Mouse (Mus musculus) liver, embryonic 16.5 days (tissue): ENCODE measurements around the gene Nim1k. TPM values are rescaled to one million over a fixed set of nuclear protein-coding genes. Genes with fewer than 3 reads are reported as not detected.
"Not testable (repeated sequence)": the region's sequence is repeated elsewhere in the genome, so short reads cannot be mapped to it uniquely, and the experiment has no call there.

Experiments used
- ATAC-seq: fragments of 200-750 bp; cut with Nextera tagmentation; 2 replicates; pipeline ENCODE4 v1.8.0; 2017; ENCODE audit warnings: low read depth, mild to moderate bottlenecking, moderate number of reproducible peaks, moderate library complexity
- H3K27ac ChIP-seq: fragments of 300-500 bp; sonication (generic); 2 replicates; pipeline ENCODE4 v1.5.1; 2014; ENCODE audit warnings: mild to moderate bottlenecking, low read length
- H3K27me3 ChIP-seq: fragments of 300-500 bp; sonication (generic); 2 replicates; pipeline ENCODE4 v1.6.1; 2014; ENCODE audit warnings: low read depth, low read length, mixed read lengths; ENCODE audit not compliant: control insufficient read depth, insufficient read depth
- H3K36me3 ChIP-seq: fragments of 300-500 bp; sonication (generic); 2 replicates; pipeline ENCODE4 v1.6.1; 2014; ENCODE audit warnings: mild to moderate bottlenecking; ENCODE audit not compliant: control insufficient read depth, insufficient read depth
- H3K4me1 ChIP-seq: fragments of 300-500 bp; sonication (generic); 2 replicates; pipeline ENCODE4 v1.6.1; 2014; ENCODE audit warnings: low read depth, low read length, mixed read lengths; ENCODE audit not compliant: control insufficient read depth
- H3K4me2 ChIP-seq: fragments of 300-500 bp; sonication (generic); 2 replicates; pipeline ENCODE4 v1.6.1; 2014; ENCODE audit warnings: low read depth, low read length, mixed read lengths
- H3K4me3 ChIP-seq: fragments of 300-500 bp; sonication (generic); 2 replicates; pipeline ENCODE4 v1.5.1; 2014; ENCODE audit warnings: low read depth, mild to moderate bottlenecking, low read length
- H3K9ac ChIP-seq: fragments of 300-500 bp; sonication (generic); 2 replicates; pipeline ENCODE4 v1.6.1; 2014; ENCODE audit warnings: low read depth, low read length
- H3K9me3 ChIP-seq: fragments of 300-500 bp; sonication (generic); replicated peaks from 2 replicates; pipeline ENCODE4 v1.6.1; 2016; ENCODE audit warnings: low read length; ENCODE audit not compliant: control insufficient read depth
- WGBS: fragments of 180-500 bp; shearing (Covaris S2); extraction: QIAGEN DNeasy Blood & Tissue Kit; methylation state at CpG from one replicate; pipeline ENCODE4 v1.1.7; 2014; ENCODE audit not compliant: insufficient replicate concordance; 5-methylcytosine and 5-hydroxymethylcytosine counted together
- polyA plus RNA-seq: library from polyadenylated mRNA; unstranded; fragments of >200 nt; fragmentation: Nextera tagmentation; extraction: Ambion mirVana; gene quantifications from 2 replicates; pipeline ENCODE4 v1.2.1, GENCODE M21; 2015

The Nim1k gene
- polyA plus RNA-seq, 1 experiment from 2014 or later = 0.06 TPM

GRCm38 (mm10) chr13:119713107-119713787 lies 42.4 kb downstream of the Nim1k start:
- no peaks in the 10 kb centered on the region for H3K27me3 ChIP-seq
- H3K4me2 ChIP-seq = no peak overlapping the region
- peak; percentile 22 for ATAC-seq
- no peak overlapping the region for H3K4me3 ChIP-seq
- H3K27ac ChIP-seq = peak overlapping the region; percentile 42; the same call in 1 of the 2 replicates
- H3K4me1 ChIP-seq = no peaks in the 10 kb centered on the region; the same call in 1 of the 2 replicates
- no peaks in the 10 kb centered on the region for H3K36me3 ChIP-seq
- no peaks in the 10 kb centered on the region for H3K9me3 ChIP-seq
- H3K9ac ChIP-seq = no peak overlapping the region
- 49% methylated on average over 8 of the region's 8 CpGs for WGBS

- no peaks in the 10 kb centered on the region; the same call in 1 of the 2 replicates for H3K4me1 ChIP-seq
- WGBS = 71% methylated on average over 11 of the region's 11 CpGs
- H3K9ac ChIP-seq = no peak overlapping the region
- H3K4me3 ChIP-seq = no peak overlapping the region
- H3K9me3 ChIP-seq = no peaks in the 10 kb centered on the region
- no peak overlapping the region for H3K27ac ChIP-seq
- no peak overlapping the region for H3K4me2 ChIP-seq
- no peak for ATAC-seq
- no peaks in the 10 kb centered on the region for H3K36me3 ChIP-seq
- H3K27me3 ChIP-seq = no peaks in the 10 kb centered on the region
Observed at GRCm38 (mm10) chr13:119712463-119712862, 43.2 kb downstream of the Nim1k start.

- Histone ChIP-seq H3K9me3 (no peaks in the 10 kb centered on the region), H3K27ac (no peak overlapping the region), H3K4me2 (no peak overlapping the region), H3K27me3 (no peaks in the 10 kb centered on the region), H3K4me1 (no peaks in the 10 kb centered on the region; the same call in 1 of the 2 replicates), H3K9ac (no peak overlapping the region), H3K4me3 (no peak overlapping the region), H3K36me3 (peaks cover 5% of the 10 kb centered on the region)
- ATAC-seq = 0 out of 2 replicates have a peak, but pooled peaks have one; percentile 3
- 73% methylated on average over 10 of the region's 10 CpGs for WGBS
Observed at GRCm38 (mm10) chr13:119710268-119710610, 45.4 kb downstream of the Nim1k start.

DNA sequence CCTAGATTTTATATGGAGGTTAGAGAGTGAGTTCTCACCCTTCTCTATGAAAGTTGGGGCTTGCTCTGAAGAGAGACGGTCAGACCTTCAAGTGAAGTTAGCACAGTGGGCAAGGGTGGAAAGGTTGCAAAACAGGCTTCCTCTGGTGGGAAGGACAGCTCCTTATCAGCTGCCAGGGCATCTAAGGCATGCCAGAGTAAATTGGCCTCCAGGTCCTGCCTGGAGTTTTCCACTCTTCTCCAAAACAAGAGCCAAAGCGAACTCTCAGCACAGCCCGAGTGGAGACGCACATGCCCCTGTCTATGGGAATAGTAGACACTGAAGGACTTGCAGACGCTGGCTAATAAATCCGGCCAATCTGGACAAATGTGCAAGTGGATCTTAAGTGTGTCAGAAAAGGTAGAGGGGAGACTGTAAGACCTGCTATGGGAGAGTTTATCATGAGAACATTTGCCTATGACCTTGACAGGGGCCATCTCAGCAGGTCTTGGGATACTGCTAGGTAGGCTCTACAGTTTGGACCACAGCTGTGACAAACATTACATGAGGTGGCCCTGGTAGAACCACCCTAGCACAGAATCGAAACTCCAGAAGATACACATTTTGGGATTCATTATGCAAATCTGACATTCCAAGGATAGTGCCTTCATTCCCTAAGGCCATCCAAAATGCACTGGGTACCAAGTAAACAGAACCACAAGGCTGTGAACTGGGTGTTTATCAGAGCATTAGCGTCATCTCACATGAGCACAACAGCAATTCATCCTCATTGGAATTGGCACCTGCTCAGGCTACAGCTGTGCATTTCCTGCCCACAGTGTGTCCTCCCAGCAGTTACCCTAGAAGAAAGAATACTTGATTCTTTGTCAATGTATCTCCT lies 46.1 kb downstream of the Nim1k start:
- Histone ChIP-seq H3K4me3 (no peak overlapping the region), H3K4me2 (no peak overlapping the region), H3K9ac (no peak overlapping the region), H3K4me1 (no peaks in the 10 kb centered on the region; the same call in 1 of the 2 replicates), H3K27ac (0 out of 2 replicates have a peak overlapping the region, but pooled peaks have one; percentile 4), H3K27me3 (no peaks in the 10 kb centered on the region), H3K36me3 (peaks cover 7% of the 10 kb centered on the region), H3K9me3 (no peaks in the 10 kb centered on the region)
- WGBS = 74% methylated on average over 8 of the region's 8 CpGs
- ATAC-seq = 0 out of 2 replicates have a peak, but pooled peaks have one; percentile 11

- Histone ChIP-seq H3K36me3 (peaks cover 7% of the 10 kb centered on the region), H3K4me1 (no peaks in the 10 kb centered on the region; the same call in 1 of the 2 replicates), H3K9me3 (no peaks in the 10 kb centered on the region), H3K27ac (0 out of 2 replicates have a peak overlapping the region, but pooled peaks have one; percentile 4), H3K27me3 (no peaks in the 10 kb centered on the region), H3K4me3 (no peak overlapping the region), H3K4me2 (no peak overlapping the region), H3K9ac (no peak overlapping the region)
- no peak for ATAC-seq
- 58% methylated on average over 5 of the region's 5 CpGs for WGBS
Observed at GRCm38 (mm10) chr13:119708941-119709340, 46.7 kb downstream of the Nim1k start.

DNA sequence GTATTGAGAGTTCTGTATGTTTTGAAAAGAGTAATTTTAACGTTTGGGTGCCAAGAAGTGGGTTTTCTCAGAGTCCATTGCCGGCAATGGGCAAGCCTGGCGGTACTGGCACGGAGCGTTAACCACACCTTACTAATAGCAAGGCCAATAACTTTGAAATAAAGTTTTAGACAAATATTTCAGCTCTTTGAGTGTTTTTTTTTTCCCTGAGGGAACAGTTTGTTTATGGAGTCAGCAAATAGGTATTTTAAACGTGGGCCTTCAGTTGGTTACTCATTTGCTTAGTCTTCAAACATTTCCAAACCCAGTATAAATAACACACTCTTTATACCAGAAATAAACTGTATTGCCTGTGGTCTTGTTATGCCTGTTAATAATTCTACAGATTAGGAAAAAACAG lies 47.8 kb downstream of the Nim1k start:
- H3K9me3 ChIP-seq = no peaks in the 10 kb centered on the region
- H3K9ac ChIP-seq = no peak overlapping the region
- peaks cover 7% of the 10 kb centered on the region for H3K36me3 ChIP-seq
- no peak overlapping the region for H3K4me2 ChIP-seq
- no peak overlapping the region for H3K27ac ChIP-seq
- ATAC-seq = no peak
- H3K4me3 ChIP-seq = no peak overlapping the region
- no peaks in the 10 kb centered on the region; the same call in 1 of the 2 replicates for H3K4me1 ChIP-seq
- no peaks in the 10 kb centered on the region for H3K27me3 ChIP-seq
- 75% methylated on average over 6 of the region's 6 CpGs for WGBS

- no peak for ATAC-seq
- 65% methylated on average over 7 of the region's 7 CpGs for WGBS
- H3K27ac ChIP-seq = no peak overlapping the region
- no peak overlapping the region for H3K4me3 ChIP-seq
- H3K36me3 ChIP-seq = peaks cover 9% of the 10 kb centered on the region
- no peak overlapping the region for H3K4me2 ChIP-seq
- no peaks in the 10 kb centered on the region for H3K9me3 ChIP-seq
- H3K27me3 ChIP-seq = no peaks in the 10 kb centered on the region
- no peak overlapping the region for H3K9ac ChIP-seq
- H3K4me1 ChIP-seq = no peaks in the 10 kb centered on the region; the same call in 1 of the 2 replicates
Observed at GRCm38 (mm10) chr13:119706953-119707352, 48.7 kb downstream of the Nim1k start.

DNA sequence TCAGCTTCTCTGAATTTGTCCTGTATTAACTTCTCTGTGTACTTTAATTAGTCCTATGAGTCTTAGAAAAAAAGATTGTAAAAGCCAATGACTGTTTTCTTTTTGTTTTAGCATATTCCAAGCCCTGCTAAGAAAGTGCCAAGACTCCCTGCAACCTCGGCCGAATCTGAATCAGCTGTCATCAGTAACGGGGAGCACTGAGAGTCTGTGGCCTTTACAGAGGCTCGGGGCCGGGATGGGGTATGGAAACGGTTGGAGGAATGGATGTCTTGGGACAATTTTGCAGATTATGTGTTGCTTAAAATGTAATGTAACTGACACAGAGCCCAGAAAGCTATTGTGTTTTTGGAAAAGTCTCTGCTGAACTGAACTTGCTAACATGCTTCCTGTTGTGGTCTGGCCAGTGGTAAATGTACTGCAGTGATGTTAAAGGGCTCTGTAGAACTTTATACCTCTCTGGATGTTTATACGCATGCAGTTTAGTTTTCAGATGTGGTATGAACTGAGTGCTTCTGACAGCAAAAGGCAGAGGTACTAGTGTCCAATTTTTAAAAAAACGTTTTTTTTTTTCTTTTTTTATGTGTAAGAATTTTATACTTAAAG lies 49.3 kb downstream of the Nim1k start:
- H3K27ac ChIP-seq, H3K27me3 ChIP-seq, H3K4me2 ChIP-seq, H3K9me3 ChIP-seq, H3K4me3 ChIP-seq, H3K9ac ChIP-seq, ATAC-seq, H3K36me3 ChIP-seq, H3K4me1 ChIP-seq: not testable (repeated sequence)
- 62% methylated on average over 7 of the region's 8 CpGs for WGBS
